Mouse (Mus musculus) liver, embryonic 14.5 days (tissue): ENCODE data around the gene Prpf3. TPM values are rescaled to one million over a fixed set of nuclear protein-coding genes. Genes with fewer than 3 reads are reported as not detected.
"Not testable (repeated sequence)": the region's sequence is repeated elsewhere in the genome, so short reads cannot be mapped to it uniquely, and the experiment has no call there.

Experiments used
- ATAC-seq: fragments of 200-750 bp; cut with Nextera tagmentation; 2 replicates; pipeline ENCODE4 v1.8.0; 2017; ENCODE audit warnings: moderate number of reproducible peaks, mild to moderate bottlenecking, moderate library complexity; ENCODE audit not compliant: insufficient read depth
- DNase-seq, 3 experiments: peaks; one replicate each; pipeline ENCODE4 v3.0.0-alpha.2; 2012 to 2013; ENCODE audit warnings: low read depth in 3 of 3, low spot score in 3 of 3
- H3K27ac ChIP-seq: fragments of 300-500 bp; sonication (generic); 2 replicates; pipeline ENCODE4 v1.5.1; 2014; ENCODE audit warnings: moderate library complexity, mild to moderate bottlenecking, control low read depth, inconsistent platforms
- H3K27me3 ChIP-seq: fragments of 300-500 bp; sonication (generic); 2 replicates; pipeline ENCODE4 v1.6.1; 2014; ENCODE audit warnings: mild to moderate bottlenecking, low read length, moderate library complexity; ENCODE audit not compliant: control insufficient read depth, insufficient read depth
- H3K36me3 ChIP-seq: fragments of 300-500 bp; sonication (generic); replicated peaks from 2 replicates; pipeline ENCODE4 v1.6.1; 2014; ENCODE audit warnings: low read depth; ENCODE audit not compliant: control insufficient read depth, insufficient read depth
- H3K4me1 ChIP-seq, 2 experiments: fragments of 200-500 bp in 1 of 2; fragments of 300-500 bp in 1 of 2; sonication (generic) in 1 of 2; replicated peaks; 2 replicates each; pipeline ENCODE4 v1.6.1; 2012 to 2014; ENCODE audit warnings: antibody characterized with exemption in 1 of 2, inconsistent platforms in 1 of 2, low read length in 1 of 2; ENCODE audit not compliant: control insufficient read depth in 2 of 2, insufficient read depth in 2 of 2
- H3K4me2 ChIP-seq: fragments of 300-500 bp; sonication (generic); 2 replicates; pipeline ENCODE4 v1.6.1; 2014; ENCODE audit warnings: low read depth, mild to moderate bottlenecking, control low read depth, moderate library complexity
- H3K4me3 ChIP-seq, 2 experiments: fragments of 200-500 bp in 1 of 2; fragments of 300-500 bp in 1 of 2; sonication (generic) in 1 of 2; 2 replicates each; pipeline ENCODE4 v1.5.1; 2012 to 2014; ENCODE audit warnings: low read depth in 2 of 2, low read length in 2 of 2, mild to moderate bottlenecking in 2 of 2, control low read depth in 1 of 2, inconsistent platforms in 1 of 2, moderate library complexity in 1 of 2; ENCODE audit not compliant: insufficient read depth in 1 of 2
- H3K9ac ChIP-seq: fragments of 300-500 bp; sonication (generic); replicated peaks from 2 replicates; pipeline ENCODE4 v1.6.1; 2014; ENCODE audit warnings: mild to moderate bottlenecking, control low read depth, moderate library complexity
- H3K9me3 ChIP-seq: fragments of 300-500 bp; sonication (generic); 2 replicates; pipeline ENCODE4 v1.6.1; 2016; ENCODE audit warnings: low read length, mixed read lengths; ENCODE audit not compliant: control insufficient read depth
- CTCF ChIP-seq: IDR thresholded peaks from 2 replicates; pipeline ENCODE4 v1.5.1; 2016; ENCODE audit warnings: antibody characterized with exemption, low read depth, control low read depth
- EP300 ChIP-seq: IDR thresholded peaks from 2 replicates; pipeline ENCODE4 v1.6.1; 2016; ENCODE audit warnings: antibody characterized with exemption, low read depth
- WGBS: fragments of 180-500 bp; shearing (Covaris S2); extraction: QIAGEN DNeasy Blood & Tissue Kit; methylation state at CpG from one replicate; pipeline ENCODE4 v1.1.7; 2014; ENCODE audit not compliant: insufficient replicate concordance; 5-methylcytosine and 5-hydroxymethylcytosine counted together
- polyA plus RNA-seq, 2 experiments: library from polyadenylated mRNA; depleted of rRNA in 1 of 2; stranded (reverse) in 1 of 2; unstranded in 1 of 2; fragments of >200 nt; fragmentation: Nextera tagmentation in 1 of 2; extraction: Ambion mirVana in 1 of 2; gene quantifications; 2 replicates each; pipeline versions ENCODE4 v1.2.1 to v1.2.3; 2012 to 2014

The Prpf3 gene
- polyA plus RNA-seq, 2 experiments = 18.9 to 27.2 TPM

GRCm38 (mm10) chr3:95860323-95860722, 4.6 kb upstream of the Prpf3 start:
- Histone ChIP-seq H3K9ac (no peak overlapping the region), H3K4me1 (peaks cover 0 to 3% of the 10 kb centered on the region in 2 experiments; a peak in 3 of 4 replicates), H3K4me2 (no peak overlapping the region), H3K36me3 (no peaks in the 10 kb centered on the region; the same call in none of the 2 replicates), H3K27ac (no peak overlapping the region), H3K27me3 (no peaks in the 10 kb centered on the region), H3K4me3 (no peak overlapping the region), H3K9me3 (no peaks in the 10 kb centered on the region)
- DNase-seq (no peak), ATAC-seq (no peak)
- WGBS = 67% methylated on average over 3 of the region's 3 CpGs
- no peak for TF ChIP-seq EP300
- TF ChIP-seq CTCF = peak; percentile 46

- H3K9ac ChIP-seq, H3K4me1 ChIP-seq, H3K4me3 ChIP-seq, H3K27me3 ChIP-seq, ATAC-seq, H3K27ac ChIP-seq, DNase-seq, H3K4me2 ChIP-seq, H3K36me3 ChIP-seq, H3K9me3 ChIP-seq: not testable (repeated sequence)
- WGBS = 67% methylated on average over 3 of the region's 3 CpGs
Measured at GRCm38 (mm10) chr3:95858278-95858677, 2.6 kb upstream of the Prpf3 start.

DNA sequence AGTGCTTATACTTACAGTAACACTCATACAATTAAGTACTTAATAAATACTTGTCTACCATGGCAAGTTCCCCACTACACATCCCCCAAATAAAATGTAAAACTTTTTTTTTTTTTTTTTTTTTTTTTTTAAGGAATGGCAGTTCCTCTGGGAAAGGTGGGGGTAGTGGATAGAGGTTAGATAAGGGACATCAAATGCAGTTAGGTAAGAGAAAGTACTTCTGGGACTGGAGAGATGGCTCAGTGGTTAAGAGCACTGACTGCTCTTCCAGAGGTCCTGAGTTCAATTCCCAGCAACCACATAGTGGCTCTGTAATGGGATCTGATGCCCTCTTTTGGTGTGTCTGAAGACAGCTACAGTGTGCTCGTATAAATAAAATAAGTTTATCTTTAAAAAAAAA, 1.4 kb upstream of the Prpf3 start:
- 71% methylated on average over 1 of the region's 1 CpGs for WGBS
- not testable (repeated sequence) for H3K9me3 ChIP-seq, H3K9ac ChIP-seq, H3K27ac ChIP-seq, H3K4me2 ChIP-seq, H3K27me3 ChIP-seq, DNase-seq, H3K4me1 ChIP-seq, H3K4me3 ChIP-seq, ATAC-seq
- H3K36me3 ChIP-seq = peaks cover 13% of the 10 kb centered on the region

DNA sequence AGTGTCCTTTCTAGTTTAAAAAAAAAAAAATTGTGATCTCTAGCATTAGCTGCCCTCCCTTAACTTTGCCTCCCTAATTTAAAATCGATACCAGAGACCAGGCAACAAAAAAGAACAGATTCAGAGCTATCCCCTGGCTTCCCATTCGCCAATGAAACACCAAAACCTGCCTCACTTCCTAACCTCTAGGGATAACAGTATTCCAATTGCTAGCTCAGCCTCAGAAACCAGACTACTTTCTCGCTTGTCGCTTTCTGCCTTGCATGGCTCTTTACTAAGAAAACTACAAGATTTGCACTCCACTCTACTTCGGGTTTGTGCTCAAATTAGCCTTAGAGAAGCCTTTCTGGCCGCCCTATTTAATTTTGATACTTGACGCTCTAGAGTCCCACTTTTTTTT, 430 bp upstream of the Prpf3 start:
- Histone ChIP-seq H3K27me3 (no peaks in the 10 kb centered on the region), H3K9me3 (no peaks in the 10 kb centered on the region), H3K9ac (peak overlapping the region; percentile 77), H3K4me3 (peak overlapping the region; percentile 63 to 87), H3K27ac (peak overlapping the region; percentile 77), H3K4me1 (peaks cover 13 to 15% of the 10 kb centered on the region in 2 experiments), H3K36me3 (peaks cover 20% of the 10 kb centered on the region), H3K4me2 (peak overlapping the region; percentile 93)
- peak; percentile 2; the same call in 1 of the 2 replicates for ATAC-seq
- TF ChIP-seq CTCF (no peak), EP300 (no peak)
- no peak for DNase-seq
- WGBS = 36% methylated on average over 7 of the region's 7 CpGs

DNA sequence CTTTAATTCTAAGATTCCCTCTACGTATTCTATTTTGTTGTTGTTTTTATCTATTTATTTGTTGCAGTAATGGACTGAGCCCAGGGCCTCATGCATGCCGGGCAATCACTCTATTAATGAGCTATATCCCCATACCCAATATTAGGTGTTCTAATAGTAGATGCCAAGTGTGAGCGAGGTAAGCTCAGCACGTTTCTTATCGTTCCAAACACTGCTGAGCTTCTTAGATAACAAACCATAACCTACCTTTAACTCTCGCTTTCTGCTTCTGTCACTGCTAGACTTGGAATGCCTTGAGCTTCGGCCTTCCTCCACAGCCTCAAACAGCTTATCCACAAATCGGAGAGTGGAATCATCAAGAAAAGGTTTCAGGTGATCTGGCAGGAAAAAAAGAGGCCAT, 4.4 kb downstream of the Prpf3 start:
- Histone ChIP-seq H3K4me2 (peak overlapping the region; percentile 50), H3K27ac (peak overlapping the region; percentile 42; the same call in 1 of the 2 replicates), H3K4me1 (peaks cover 18 to 22% of the 10 kb centered on the region in 2 experiments), H3K9me3 (no peaks in the 10 kb centered on the region), H3K9ac (peak overlapping the region; percentile 35), H3K27me3 (no peaks in the 10 kb centered on the region), H3K4me3 (no peak overlapping the region), H3K36me3 (peaks cover 61% of the 10 kb centered on the region)
- 39% methylated on average over 8 of the region's 8 CpGs for WGBS
- TF ChIP-seq CTCF (no peak), EP300 (peak; percentile 51)
- 0 out of 2 replicates have a peak, but pooled peaks have one; percentile 12 for ATAC-seq
- peak in 2 of 3 experiments; percentile 47 to 50 for DNase-seq
